Mouse (Mus musculus) CH12.LX (cell line): ENCODE data around the gene Prkci. TPM values are rescaled to one million over a fixed set of nuclear protein-coding genes. Genes with fewer than 3 reads are reported as not detected.

Source experiments
- DNase-seq: peaks from one replicate; pipeline ENCODE4 v3.0.0-alpha.2; 2013; ENCODE audit errors: extremely low read depth
- H3K27ac ChIP-seq: 2 replicates; pipeline ENCODE4 v1.5.1; 2012; ENCODE audit warnings: low read depth, mild to moderate bottlenecking, control low read depth, moderate library complexity; ENCODE audit not compliant: insufficient read depth
- H3K27me3 ChIP-seq: replicated peaks from 2 replicates; pipeline ENCODE3; 2012; ENCODE audit warnings: inconsistent platforms
- H3K36me3 ChIP-seq, 2 experiments: replicated peaks in 1 of 2; 2 replicates each; pipeline versions ENCODE3 to v1.6.1; 2012; ENCODE audit warnings: inconsistent platforms in 1 of 2, low read length in 1 of 2, mild to moderate bottlenecking in 1 of 2, mixed read lengths in 1 of 2, moderate library complexity in 1 of 2; ENCODE audit not compliant: control insufficient read depth in 1 of 2, insufficient read depth in 1 of 2
- H3K4me1 ChIP-seq, 2 experiments: 2 replicates each; pipeline ENCODE4 v1.6.1; 2012; ENCODE audit warnings: inconsistent platforms in 1 of 2, moderate library complexity in 1 of 2; ENCODE audit not compliant: insufficient read depth in 2 of 2, control insufficient read depth in 1 of 2
- H3K4me2 ChIP-seq: 2 replicates; pipeline ENCODE4 v1.6.1; 2012; ENCODE audit warnings: low read depth, mild to moderate bottlenecking, control low read depth; ENCODE audit not compliant: poor library complexity, insufficient read depth, severe bottlenecking
- H3K4me3 ChIP-seq, 3 experiments: fragments of 150-350 bp in 1 of 3; sonication (generic) in 1 of 3; replicated peaks in 1 of 3; 2 replicates each; pipeline versions ENCODE3 to v1.5.1; 2011 to 2012; ENCODE audit warnings: low read depth in 2 of 3, low read length in 2 of 3, mild to moderate bottlenecking in 2 of 3, moderate library complexity in 2 of 3, control low read depth in 1 of 3, improper control_type of control experiment in 1 of 3, inconsistent platforms in 1 of 3, mixed read lengths in 1 of 3; ENCODE audit not compliant: poor library complexity in 1 of 3
- H3K79me2 ChIP-seq: replicated peaks from 2 replicates; pipeline ENCODE4 v1.6.1; 2012; ENCODE audit warnings: mild to moderate bottlenecking, moderate library complexity; ENCODE audit not compliant: control insufficient read depth, poor library complexity, insufficient read depth, severe bottlenecking; ENCODE audit errors: extremely low read depth
- H3K9ac ChIP-seq: 2 replicates; pipeline ENCODE4 v1.6.1; 2012; ENCODE audit warnings: low read depth, mild to moderate bottlenecking, control low read depth, moderate library complexity; ENCODE audit not compliant: insufficient read depth
- H3K9me3 ChIP-seq: replicated peaks from 2 replicates; pipeline ENCODE3; 2012; ENCODE audit warnings: low read length, inconsistent platforms, mixed read lengths
- CHD1 ChIP-seq: IDR thresholded peaks from 2 replicates; pipeline ENCODE4 v1.6.1; 2012; ENCODE audit warnings: low read depth, low read length, improper control_type of control experiment, inconsistent platforms
- CHD2 ChIP-seq: IDR thresholded peaks from 2 replicates; pipeline ENCODE4 v1.6.1; 2011; ENCODE audit warnings: low read length, improper control_type of control experiment
- GABPA ChIP-seq: IDR thresholded peaks from 2 replicates; pipeline ENCODE4 v1.6.1; 2012; ENCODE audit warnings: low read depth, low read length, improper control_type of control experiment, inconsistent platforms; ENCODE audit not compliant: insufficient replicate concordance
- IRF4 ChIP-seq: IDR thresholded peaks from 2 replicates; pipeline ENCODE4 v1.6.1; 2014; ENCODE audit warnings: low read depth, mild to moderate bottlenecking, inconsistent platforms, low read length, improper control_type of control experiment
- MEF2A ChIP-seq: IDR thresholded peaks from 2 replicates; pipeline ENCODE4 v1.6.1; 2014; ENCODE audit warnings: low read depth, mild to moderate bottlenecking, inconsistent platforms, low read length, improper control_type of control experiment, borderline replicate concordance
- MXI1 ChIP-seq: IDR thresholded peaks from 2 replicates; pipeline ENCODE4 v1.6.1; 2011; ENCODE audit warnings: mild to moderate bottlenecking, low read depth, low read length, improper control_type of control experiment
- NELFE ChIP-seq: IDR thresholded peaks from 2 replicates; pipeline ENCODE4 v1.6.1; 2011; ENCODE audit warnings: low read depth, low read length, improper control_type of control experiment
- RCOR1 ChIP-seq: conservative IDR thresholded peaks from 2 replicates; pipeline ENCODE4 v1.6.1; 2012; ENCODE audit warnings: low read depth, mild to moderate bottlenecking, inconsistent platforms, low read length, improper control_type of control experiment
- TCF12 ChIP-seq: IDR thresholded peaks from 2 replicates; pipeline ENCODE4 v1.6.1; 2014; ENCODE audit warnings: low read depth, mild to moderate bottlenecking, inconsistent platforms, low read length, improper control_type of control experiment
- UBTF ChIP-seq: IDR thresholded peaks from 2 replicates; pipeline ENCODE4 v1.6.1; 2012; ENCODE audit warnings: low read depth, mild to moderate bottlenecking, inconsistent platforms, low read length, improper control_type of control experiment, moderate library complexity
- USF2 ChIP-seq: conservative IDR thresholded peaks from 2 replicates; pipeline ENCODE4 v1.6.1; 2011; ENCODE audit warnings: low read depth, low read length, improper control_type of control experiment
- ZNF384 ChIP-seq: IDR thresholded peaks from 2 replicates; pipeline ENCODE4 v1.6.1; 2012; ENCODE audit warnings: low read depth, low read length, improper control_type of control experiment, inconsistent platforms
- dilution Hi-C: fragments of 300-500 bp; cut with MboI; formaldehyde crosslinking; loops from 2 replicates; pipeline ENCODE4 v1.14.3; 2020; ENCODE audit warnings: low sequenced_read_pairs; ENCODE audit not compliant: extremely low pct_unique_long_range_greater_than_20kb, extremely low pct_ligation_motif_present
- in situ Hi-C: fragments of 300-500 bp; cut with MboI; formaldehyde crosslinking; loops from 3 replicates; pipeline ENCODE4 v1.14.3; 2019; ENCODE audit warnings: low sequenced_read_pairs, low pct_ligation_motif_present, low pct_unique_long_range_greater_than_20kb, mixed read lengths
- polyA plus RNA-seq: library from polyadenylated mRNA; unstranded; fragments of >175 nt; gene quantifications from 2 replicates; pipeline ENCODE4 v1.2.1, GENCODE M21; 2012; ENCODE audit warnings: low read depth; ENCODE audit not compliant: insufficient read length
- total RNA-seq, 2 experiments: library from RNA; depleted of rRNA; stranded (reverse); fragments of 300-350 nt in 1 of 2; fragments of >200 nt in 1 of 2; gene quantifications; 2 replicates each; pipeline ENCODE4 v1.2.3; 2012 to 2014

Prkci gene
- total and polyA plus RNA-seq, 3 experiments = 14.8 to 17.1 (median 16.7) TPM

DNA sequence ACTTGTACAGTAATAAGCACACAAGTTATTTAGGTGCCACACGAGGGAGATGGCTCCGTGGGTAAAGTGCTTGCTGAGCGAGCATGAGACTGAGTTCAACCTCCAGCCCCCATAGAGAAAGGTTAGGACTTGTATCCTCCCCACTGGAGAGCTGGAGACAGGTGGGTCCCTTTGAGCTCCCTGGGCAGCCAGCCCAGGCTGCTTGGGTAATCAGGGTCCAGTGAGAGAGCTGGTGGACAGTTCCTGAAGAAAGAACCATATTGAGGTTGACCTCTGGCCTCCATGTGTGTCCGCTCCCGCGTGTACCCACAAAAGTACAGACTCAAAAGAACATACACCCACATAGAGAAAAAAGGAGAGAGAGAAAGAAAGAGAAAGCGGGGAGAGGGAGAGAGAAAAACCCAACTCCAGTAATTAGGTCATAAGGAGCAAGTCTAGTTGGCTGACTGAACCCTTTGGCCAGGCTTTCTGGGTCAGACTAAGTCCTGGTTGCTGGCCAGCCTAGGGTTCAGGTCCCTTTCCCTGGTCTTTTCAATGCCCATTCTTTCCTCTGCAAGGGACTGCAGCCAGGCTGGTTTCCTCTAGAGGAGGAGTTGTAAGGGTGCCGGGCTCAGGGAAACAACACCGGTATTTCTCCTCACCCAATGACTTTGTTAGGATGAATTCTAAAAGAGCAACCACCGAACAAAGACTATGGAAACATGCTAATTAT lies 85.4 kb downstream of the Prkci start:
- peaks cover 2% of the 10 kb centered on the region for H3K27me3 ChIP-seq
- no peak overlapping the region for H3K9ac ChIP-seq
- no peak overlapping the region for H3K27ac ChIP-seq
- H3K79me2 ChIP-seq = no peaks in the 10 kb centered on the region
- no peak for DNase-seq
- peaks cover 10 to 42% of the 10 kb centered on the region in 2 experiments for H3K4me1 ChIP-seq
- TF ChIP-seq TCF12 (no peak), UBTF (no peak), ZNF384 (no peak), MEF2A (no peak), USF2 (no peak), CHD1 (no peak), IRF4 (no peak), NELFE (no peak), MXI1 (no peak)
- no peak overlapping the region for H3K4me2 ChIP-seq
- in situ Hi-C loops (no loop called here), dilution Hi-C loops (no loop called here)
- H3K36me3 ChIP-seq = no peaks in the 10 kb centered on the region
- H3K4me3 ChIP-seq = no peak overlapping the region
- H3K9me3 ChIP-seq = no peaks in the 10 kb centered on the region

DNA sequence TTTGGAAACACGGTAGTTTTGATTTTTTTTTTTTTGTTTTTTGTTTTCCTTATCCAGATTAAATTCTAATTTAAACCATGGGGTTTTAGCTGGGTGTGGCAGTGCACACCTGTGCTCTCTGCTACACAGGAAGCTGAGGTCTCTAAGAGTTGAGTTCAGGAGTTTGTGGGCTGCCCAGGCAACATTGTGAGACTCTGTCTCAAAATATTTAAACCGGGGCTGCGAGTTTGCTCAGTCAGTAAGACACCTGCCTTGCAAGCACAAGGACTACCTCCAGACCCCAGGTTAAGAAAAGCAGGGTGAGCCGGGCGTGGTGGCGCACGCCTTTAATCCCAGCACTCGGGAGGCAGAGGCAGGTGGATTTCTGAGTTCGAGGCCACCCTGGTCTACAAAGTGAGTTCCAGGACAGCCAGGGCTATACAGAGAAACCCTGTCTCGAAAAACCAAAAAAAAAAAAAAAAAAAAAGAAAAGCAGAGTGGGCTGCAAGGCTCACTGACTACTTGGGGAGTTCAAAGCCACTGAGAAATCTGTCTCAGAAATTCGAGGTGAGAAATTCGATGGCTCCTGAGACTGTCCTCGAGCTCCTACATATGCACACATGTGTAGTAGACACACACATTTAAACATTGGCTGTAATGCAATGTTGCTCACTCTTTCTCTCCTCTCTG lies 87.4 kb downstream of the Prkci start:
- 0 out of 2 replicates have a peak overlapping the region, but pooled peaks have one; percentile 75 for H3K4me2 ChIP-seq
- H3K79me2 ChIP-seq = no peaks in the 10 kb centered on the region
- no peak overlapping the region for H3K4me3 ChIP-seq
- H3K9me3 ChIP-seq = no peaks in the 10 kb centered on the region
- dilution Hi-C loops = no loop called here
- no peak for DNase-seq
- peaks cover 14 to 53% of the 10 kb centered on the region in 2 experiments for H3K4me1 ChIP-seq
- in situ Hi-C loops = no loop called here
- no peaks in the 10 kb centered on the region for H3K36me3 ChIP-seq
- no peak overlapping the region for H3K27ac ChIP-seq
- peaks cover 2% of the 10 kb centered on the region for H3K27me3 ChIP-seq
- TF ChIP-seq CHD2 (0 out of 2 replicates have a peak, but pooled peaks have one; percentile 17), RCOR1 (0 out of 2 replicates have a peak, but pooled peaks have one; percentile 25), GABPA (no peak), ZNF384 (peak; percentile 45; the same call in 1 of the 2 replicates)
- no peak overlapping the region for H3K9ac ChIP-seq
